Mouse (Mus musculus): ENCODE measurements around the gene Psenen. TPM values are rescaled to one million over a fixed set of nuclear protein-coding genes. Genes with fewer than 3 reads are reported as not detected.
A peak's percentile ranks its signal among the peaks of the same experiment; 100 is the strongest.

The Psenen gene
- polyA plus RNA-seq, 1 experiment: 176 TPM

DNA sequence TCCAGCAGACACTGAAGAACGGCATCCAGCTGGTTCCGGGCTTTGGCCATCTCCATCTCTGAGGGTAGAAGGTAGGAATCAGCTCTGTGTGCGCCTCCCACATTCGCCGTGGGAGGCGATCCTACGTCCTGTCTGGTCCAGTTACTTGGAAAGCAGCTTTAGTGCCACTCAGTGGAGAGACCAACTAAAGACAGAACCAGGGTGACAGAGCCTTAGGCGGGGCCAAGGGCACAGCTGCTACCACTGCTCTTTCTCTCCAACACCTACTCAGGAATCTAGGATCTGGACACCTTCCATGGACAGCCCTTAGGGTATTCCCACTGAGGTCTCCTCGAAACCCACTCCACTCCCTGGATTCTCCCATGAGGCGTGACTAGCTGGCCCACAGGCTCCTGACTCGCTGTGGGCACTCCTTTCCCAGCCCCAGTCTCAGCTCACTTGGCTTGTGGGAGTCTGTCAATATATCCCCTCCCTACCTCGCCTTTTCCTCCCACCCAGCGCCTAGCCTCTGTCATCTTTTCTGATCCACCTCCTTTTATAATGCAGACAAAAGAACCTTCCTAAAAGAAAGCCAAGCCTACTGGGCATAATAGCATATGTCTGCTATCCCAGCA lies 5.4 kb downstream of the Psenen start:
- WGBS: 93% methylated on average over 13 of the region's 13 CpGs
- H3K27ac ChIP-seq (ENCODE audit: control insufficient read depth, insufficient read depth, low read length): no peak overlapping the region
- TF ChIP-seq POLR2A (IDR thresholded peaks at IDR 0.05; ENCODE audit: control insufficient read depth, extremely low read depth, insufficient read depth, low read length, poor library complexity) (no peak), CTCF (IDR thresholded peaks at IDR 0.05; ENCODE audit: borderline replicate concordance, control insufficient read depth, extremely low read depth, insufficient read depth, low read length, poor library complexity) (no peak)
- H3K36me3 ChIP-seq (ENCODE audit: control insufficient read depth, insufficient read depth, low read length): peaks cover 19% of the 10 kb centered on the region
- no peak overlapping the region for H3K4me3 ChIP-seq (ENCODE audit: control insufficient read depth, insufficient read depth, low read length)
- H3K27me3 ChIP-seq (ENCODE audit: control insufficient read depth, insufficient read depth, low read length): no peaks in the 10 kb centered on the region
- DNase-seq: no peak
- peaks cover 19% of the 10 kb centered on the region for H3K4me1 ChIP-seq (replicated peaks; ENCODE audit: control insufficient read depth, insufficient read depth, low read length)

GRCm38 (mm10) chr7:30556894-30557536 lies 6.4 kb downstream of the Psenen start:
- WGBS: 94% methylated on average over 18 of the region's 18 CpGs
- no peak overlapping the region for H3K4me3 ChIP-seq (ENCODE audit: control insufficient read depth, insufficient read depth, low read length)
- H3K36me3 ChIP-seq (ENCODE audit: control insufficient read depth, insufficient read depth, low read length): peaks cover 19% of the 10 kb centered on the region
- no peak overlapping the region for H3K27ac ChIP-seq (ENCODE audit: control insufficient read depth, insufficient read depth, low read length)
- H3K4me1 ChIP-seq (replicated peaks; ENCODE audit: control insufficient read depth, insufficient read depth, low read length): peaks cover 20% of the 10 kb centered on the region
- peak; percentile 42 for DNase-seq
- no peaks in the 10 kb centered on the region for H3K27me3 ChIP-seq (ENCODE audit: control insufficient read depth, insufficient read depth, low read length)
- TF ChIP-seq CTCF (IDR thresholded peaks at IDR 0.05; ENCODE audit: borderline replicate concordance, control insufficient read depth, extremely low read depth, insufficient read depth, low read length, poor library complexity) (no peak), POLR2A (IDR thresholded peaks at IDR 0.05; ENCODE audit: control insufficient read depth, extremely low read depth, insufficient read depth, low read length, poor library complexity) (no peak)

DNA sequence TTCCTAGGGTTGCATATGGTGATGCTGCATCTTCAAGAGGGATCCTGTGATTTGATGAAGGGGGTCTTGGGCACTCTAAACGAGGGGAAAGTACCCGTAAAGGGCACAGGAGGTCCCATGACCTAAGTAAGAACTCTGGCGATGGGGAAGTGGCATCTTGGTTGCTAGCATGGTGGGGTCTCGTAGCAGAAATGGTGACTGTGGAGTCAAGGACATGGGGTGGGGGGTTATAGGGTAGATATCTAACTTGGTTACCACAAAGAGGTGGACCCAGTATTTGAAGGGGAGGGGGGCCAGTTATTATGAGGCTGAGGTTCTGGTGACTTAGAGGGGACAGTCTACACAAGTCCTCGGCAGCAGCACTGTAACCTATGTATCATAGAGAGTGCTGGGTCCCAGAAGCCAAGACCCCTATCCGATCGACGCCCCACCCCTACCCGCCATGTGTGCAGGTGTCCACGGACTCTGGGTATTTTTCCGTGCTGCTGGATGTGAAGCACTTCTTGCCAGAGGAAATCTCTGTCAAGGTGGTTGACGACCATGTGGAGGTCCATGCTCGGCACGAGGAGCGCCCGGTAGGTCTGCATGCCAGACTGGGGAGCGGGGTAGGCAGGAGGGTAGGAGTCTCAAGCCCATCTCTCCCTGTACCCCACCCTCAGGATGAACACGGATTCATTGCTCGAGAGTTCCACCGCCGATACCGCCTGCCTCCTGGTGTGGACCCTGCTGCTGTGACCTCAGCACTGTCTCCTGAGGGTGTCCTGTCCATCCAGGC lies 9.4 kb downstream of the Psenen start:
- Histone ChIP-seq H3K27me3 (ENCODE audit: control insufficient read depth, insufficient read depth, low read length) (no peaks in the 10 kb centered on the region), H3K4me3 (ENCODE audit: control insufficient read depth, insufficient read depth, low read length) (no peak overlapping the region), H3K36me3 (ENCODE audit: control insufficient read depth, insufficient read depth, low read length) (peaks cover 19% of the 10 kb centered on the region), H3K4me1 (replicated peaks; ENCODE audit: control insufficient read depth, insufficient read depth, low read length) (peaks cover 18% of the 10 kb centered on the region), H3K27ac (ENCODE audit: control insufficient read depth, insufficient read depth, low read length) (no peak overlapping the region)
- no peak for DNase-seq
- TF ChIP-seq POLR2A (IDR thresholded peaks at IDR 0.05; ENCODE audit: control insufficient read depth, extremely low read depth, insufficient read depth, low read length, poor library complexity) (no peak), CTCF (IDR thresholded peaks at IDR 0.05; ENCODE audit: borderline replicate concordance, control insufficient read depth, extremely low read depth, insufficient read depth, low read length, poor library complexity) (no peak)
- 87% methylated on average over 22 of the region's 22 CpGs for WGBS

- Histone ChIP-seq H3K4me1 (replicated peaks; ENCODE audit: control insufficient read depth, insufficient read depth, low read length) (peaks cover 13% of the 10 kb centered on the region), H3K4me3 (ENCODE audit: control insufficient read depth, insufficient read depth, low read length) (peak overlapping the region; percentile 89), H3K27ac (ENCODE audit: control insufficient read depth, insufficient read depth, low read length) (peak overlapping the region; percentile 76; the same call in 1 of the 2 replicates), H3K36me3 (ENCODE audit: control insufficient read depth, insufficient read depth, low read length) (peaks cover 19% of the 10 kb centered on the region), H3K27me3 (ENCODE audit: control insufficient read depth, insufficient read depth, low read length) (no peaks in the 10 kb centered on the region)
- TF ChIP-seq POLR2A (IDR thresholded peaks at IDR 0.05; ENCODE audit: control insufficient read depth, extremely low read depth, insufficient read depth, low read length, poor library complexity): no peak
- no peak for TF ChIP-seq CTCF (IDR thresholded peaks at IDR 0.05; ENCODE audit: borderline replicate concordance, control insufficient read depth, extremely low read depth, insufficient read depth, low read length, poor library complexity)
- WGBS: 1% methylated on average over 23 of the region's 23 CpGs
- DNase-seq: no peak
Observed at GRCm38 (mm10) chr7:30553021-30553589, 10.3 kb downstream of the Psenen start.

- peak; percentile 97 for DNase-seq
- TF ChIP-seq POLR2A (IDR thresholded peaks at IDR 0.05; ENCODE audit: control insufficient read depth, extremely low read depth, insufficient read depth, low read length, poor library complexity) (peak; percentile 71; the same call in 1 of the 2 replicates), CTCF (IDR thresholded peaks at IDR 0.05; ENCODE audit: borderline replicate concordance, control insufficient read depth, extremely low read depth, insufficient read depth, low read length, poor library complexity) (peak; percentile 48; the same call in 1 of the 2 replicates)
- peaks cover 11% of the 10 kb centered on the region for H3K4me1 ChIP-seq (replicated peaks; ENCODE audit: control insufficient read depth, insufficient read depth, low read length)
- H3K27me3 ChIP-seq (ENCODE audit: control insufficient read depth, insufficient read depth, low read length): no peaks in the 10 kb centered on the region
- H3K4me3 ChIP-seq (ENCODE audit: control insufficient read depth, insufficient read depth, low read length): peak within 1 kb of the TSS; percentile 89
- WGBS: under 1% methylated on average over 44 of the region's 44 CpGs
- H3K27ac ChIP-seq (ENCODE audit: control insufficient read depth, insufficient read depth, low read length): peak within 1 kb of the TSS; percentile 97
- peaks cover 19% of the 10 kb centered on the region for H3K36me3 ChIP-seq (ENCODE audit: control insufficient read depth, insufficient read depth, low read length)
Observed at GRCm38 (mm10) chr7:30552102-30553020, 11.1 kb downstream of the Psenen start, which contains the start of the genes Hspb6 and Proser3. Gene Hspb6 (plus strand): TSS chr7:30552178. Gene Proser3 (minus strand): TSS chr7:30552299.
